Mouse (Mus musculus): ENCODE data around the gene Cdk6.

- TF ChIP-seq POLR2A (IDR thresholded peaks at IDR 0.05; ENCODE audit: borderline replicate concordance, extremely low read depth, low read depth, low read length) (no peak), CTCF (IDR thresholded peaks at IDR 0.05; ENCODE audit: insufficient read depth, low read length) (peak; percentile 52; the same call in 1 of the 2 replicates)
These were observed 175.3 kb downstream of the Cdk6 start for GRCm38 (mm10) chr5:3516481-3517075.
